Mouse (Mus musculus): ENCODE data around the gene Exoc3l.

DNA sequence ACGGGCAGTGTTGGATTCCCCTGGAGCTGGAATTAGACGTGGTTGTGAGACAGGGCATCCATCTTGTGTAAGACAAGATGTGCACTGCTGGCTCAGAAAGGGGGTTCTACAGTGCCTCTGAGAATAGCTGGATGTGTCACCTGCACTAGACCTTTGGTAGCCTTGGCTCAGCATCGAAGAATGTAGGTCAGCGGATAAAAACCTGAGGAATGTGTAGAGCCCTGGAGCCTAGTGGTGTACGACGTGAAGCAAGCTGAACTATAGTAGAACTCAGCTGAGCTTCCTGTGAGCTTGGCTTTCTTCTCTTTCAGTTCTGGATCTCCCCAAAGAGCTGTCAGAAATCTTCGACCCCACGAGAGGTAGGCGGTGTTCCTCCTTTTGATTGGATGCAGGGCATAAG, 8.0 kb upstream of the Exoc3l start:
- TF ChIP-seq EP300 (optimal IDR thresholded peaks at IDR 0.05) (no peak), CTCF (IDR thresholded peaks at IDR 0.05; ENCODE audit: low read depth) (no peak)

Measured in stomach, postnatal 0 days (tissue).